Mouse (Mus musculus) embryo, embryonic 11.5 days (tissue): Measurements from ENCODE around the gene 1810046K07Rik.
A peak's percentile ranks its signal among the peaks of the same experiment; 100 is the strongest.

Source experiments
- DNase-seq: peaks from one replicate; pipeline ENCODE4 v3.0.0-alpha.2; 2012; ENCODE audit warnings: low read depth, low spot score

1810046K07Rik gene

GRCm38 (mm10) chr9:51305146-51305545 lies 23.6 kb downstream of the 1810046K07Rik start:
- no peak for DNase-seq

GRCm38 (mm10) chr9:51303980-51304379 lies 24.7 kb downstream of the 1810046K07Rik start:
- no peak for DNase-seq

- no peak for DNase-seq
Measured at GRCm38 (mm10) chr9:51293541-51293940, 35.2 kb downstream of the 1810046K07Rik start.

- peak; percentile 73 for DNase-seq
Measured at GRCm38 (mm10) chr9:51292674-51293073, 36.0 kb downstream of the 1810046K07Rik start.

GRCm38 (mm10) chr9:51290980-51291379 lies 37.7 kb downstream of the 1810046K07Rik start:
- DNase-seq: no peak

GRCm38 (mm10) chr9:51286079-51286478 lies 42.6 kb downstream of the 1810046K07Rik start:
- no peak for DNase-seq

- peak; percentile 63 for DNase-seq
Measured at GRCm38 (mm10) chr9:51278500-51279381, 50.0 kb downstream of the 1810046K07Rik start, which contains the start of gene Colca2. Gene Colca2, minus strand, starts transcription at chr9:51278569.

GRCm38 (mm10) chr9:51277834-51278498 lies 50.8 kb downstream of the 1810046K07Rik start:
- no peak for DNase-seq

GRCm38 (mm10) chr9:51274678-51275077 lies 54.0 kb downstream of the 1810046K07Rik start:
- no peak for DNase-seq

- DNase-seq: no peak
Measured at GRCm38 (mm10) chr9:51273581-51274154, 55.0 kb downstream of the 1810046K07Rik start.

- no peak for DNase-seq
Measured at GRCm38 (mm10) chr9:51272102-51272501, 56.6 kb downstream of the 1810046K07Rik start.

- no peak for DNase-seq
Measured at GRCm38 (mm10) chr9:51271073-51271472, 57.6 kb downstream of the 1810046K07Rik start.

- DNase-seq: no peak
Measured at GRCm38 (mm10) chr9:51268852-51269251, 59.9 kb downstream of the 1810046K07Rik start.

GRCm38 (mm10) chr9:51258426-51258825 lies 70.3 kb downstream of the 1810046K07Rik start:
- no peak for DNase-seq

GRCm38 (mm10) chr9:51256780-51257502 lies 71.8 kb downstream of the 1810046K07Rik start:
- no peak for DNase-seq
